Mouse (Mus musculus): ENCODE data around the gene Gtpbp2. TPM values are rescaled to one million over a fixed set of nuclear protein-coding genes. Genes with fewer than 3 reads are reported as not detected.

Gtpbp2 gene
- 161 and 187 TPM in 2 replicates for polyA plus RNA-seq (2012; rRNA removed)

DNA sequence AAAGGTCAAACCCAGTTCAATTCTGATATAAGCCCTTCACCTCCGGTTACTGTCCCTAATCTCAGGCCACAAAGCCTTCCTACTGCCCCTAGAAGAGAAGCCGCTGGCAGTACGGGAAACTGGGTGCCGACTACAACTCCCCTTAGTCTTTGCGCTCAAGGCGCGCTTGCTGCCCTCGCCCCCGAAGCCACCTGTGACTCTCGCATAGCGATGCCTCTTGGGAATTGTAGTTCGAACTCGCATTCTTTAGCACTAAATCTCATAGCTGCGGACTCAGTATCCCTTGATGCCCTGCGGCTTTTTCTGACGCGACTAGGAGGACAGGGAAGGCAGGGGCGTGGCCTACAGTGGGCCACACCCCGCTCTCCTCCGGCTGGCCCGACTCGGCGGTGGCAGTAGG, at the start of gene Gtpbp2:
Gtpbp2 (plus strand) TSS at position 347 of the 400 bp plus-strand sequence.
- Histone ChIP-seq H3K4me3 (ENCODE audit: insufficient read depth, low read length) (peak within 1 kb of the TSS; percentile 46), H3K4me1 (ENCODE audit: control insufficient read depth, insufficient read depth, low read length) (peaks cover 2% of the 10 kb centered on the region; the same call in 1 of the 2 replicates), H3K27ac (ENCODE audit: insufficient read depth, low read length) (peak within 1 kb of the TSS; percentile 79)
- TF ChIP-seq CTCF (IDR thresholded peaks at IDR 0.05; ENCODE audit: extremely low read depth, insufficient read depth, low read length): no peak
- peak; percentile 95 for TF ChIP-seq POLR2A (IDR thresholded peaks at IDR 0.05; ENCODE audit: extremely low read depth, insufficient read depth, low read length)

DNA sequence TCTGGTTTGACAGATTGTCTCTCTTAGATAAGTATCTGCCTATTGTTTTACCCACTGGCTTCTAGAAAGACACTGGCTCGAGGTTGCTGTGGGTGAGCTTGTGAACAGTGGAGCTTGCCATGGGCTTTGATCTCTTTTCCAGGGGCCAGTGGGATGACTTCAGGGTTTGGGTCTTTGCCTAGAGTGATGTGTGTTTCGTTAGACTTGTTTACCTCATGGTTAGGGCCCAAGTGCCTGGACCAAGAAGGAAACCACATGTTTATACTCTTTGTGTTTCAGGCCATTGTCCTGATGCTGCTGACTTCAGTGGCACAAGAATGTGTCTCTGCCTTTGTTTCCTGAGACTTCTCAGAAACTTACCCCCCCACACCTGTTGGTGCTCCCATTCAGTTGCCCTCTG, 45.3 kb upstream of the Gtpbp2 start:
- Histone ChIP-seq H3K27ac (ENCODE audit: insufficient read depth, low read length) (no peak overlapping the region), H3K4me3 (ENCODE audit: insufficient read depth, low read length) (no peak overlapping the region), H3K4me1 (ENCODE audit: control insufficient read depth, insufficient read depth, low read length) (peaks cover 8% of the 10 kb centered on the region)
- no peak for TF ChIP-seq POLR2A (IDR thresholded peaks at IDR 0.05; ENCODE audit: extremely low read depth, insufficient read depth, low read length)
- TF ChIP-seq CTCF (IDR thresholded peaks at IDR 0.05; ENCODE audit: extremely low read depth, insufficient read depth, low read length): no peak

DNA sequence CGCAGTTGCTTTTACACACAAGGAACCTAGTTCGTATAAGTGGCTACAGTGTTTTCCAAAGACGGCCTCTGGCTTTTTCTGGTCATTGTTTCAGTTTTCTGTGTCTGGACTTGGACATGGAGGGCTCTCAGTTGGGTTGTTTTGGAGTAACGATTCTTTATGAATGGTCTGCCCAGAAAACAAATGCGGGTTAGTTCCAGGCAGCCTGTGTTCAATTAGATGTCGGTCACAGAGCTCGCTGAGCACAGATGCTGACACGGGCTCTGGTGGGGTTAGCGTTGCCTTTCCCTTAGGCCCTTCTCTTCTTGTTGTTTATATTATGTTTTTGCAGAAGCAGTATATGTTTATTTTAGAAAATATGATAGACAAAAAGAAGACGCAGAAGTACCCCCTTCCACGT, 44.7 kb upstream of the Gtpbp2 start:
- TF ChIP-seq CTCF (IDR thresholded peaks at IDR 0.05; ENCODE audit: extremely low read depth, insufficient read depth, low read length): no peak
- no peak for TF ChIP-seq POLR2A (IDR thresholded peaks at IDR 0.05; ENCODE audit: extremely low read depth, insufficient read depth, low read length)
- H3K27ac ChIP-seq (ENCODE audit: insufficient read depth, low read length): no peak overlapping the region
- peaks cover 8% of the 10 kb centered on the region for H3K4me1 ChIP-seq (ENCODE audit: control insufficient read depth, insufficient read depth, low read length)
- H3K4me3 ChIP-seq (ENCODE audit: insufficient read depth, low read length): no peak overlapping the region

DNA sequence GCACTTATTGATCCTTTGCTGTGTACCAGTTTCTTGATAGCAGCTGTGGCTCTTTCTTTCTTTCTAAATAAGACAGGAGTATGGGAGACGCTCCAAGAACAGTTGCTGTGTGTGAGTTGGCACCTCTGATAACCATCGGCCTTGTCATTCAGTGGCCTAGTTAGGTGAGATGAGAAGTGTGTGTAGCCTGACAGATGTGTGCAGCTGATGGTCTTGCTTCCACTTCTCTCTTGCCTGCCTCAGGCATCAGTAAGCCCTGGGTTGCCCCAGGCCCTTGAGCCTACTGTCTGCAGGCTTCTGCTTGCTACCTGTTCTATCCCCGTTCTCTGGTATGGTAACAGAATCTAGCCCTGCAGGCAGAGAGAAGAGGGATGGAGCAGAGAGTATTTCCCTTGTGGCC, 44.0 kb upstream of the Gtpbp2 start:
- TF ChIP-seq CTCF (IDR thresholded peaks at IDR 0.05; ENCODE audit: extremely low read depth, insufficient read depth, low read length) (no peak), POLR2A (IDR thresholded peaks at IDR 0.05; ENCODE audit: extremely low read depth, insufficient read depth, low read length) (no peak)
- Histone ChIP-seq H3K4me3 (ENCODE audit: insufficient read depth, low read length) (no peak overlapping the region), H3K4me1 (ENCODE audit: control insufficient read depth, insufficient read depth, low read length) (peaks cover 8% of the 10 kb centered on the region), H3K27ac (ENCODE audit: insufficient read depth, low read length) (no peak overlapping the region)

DNA sequence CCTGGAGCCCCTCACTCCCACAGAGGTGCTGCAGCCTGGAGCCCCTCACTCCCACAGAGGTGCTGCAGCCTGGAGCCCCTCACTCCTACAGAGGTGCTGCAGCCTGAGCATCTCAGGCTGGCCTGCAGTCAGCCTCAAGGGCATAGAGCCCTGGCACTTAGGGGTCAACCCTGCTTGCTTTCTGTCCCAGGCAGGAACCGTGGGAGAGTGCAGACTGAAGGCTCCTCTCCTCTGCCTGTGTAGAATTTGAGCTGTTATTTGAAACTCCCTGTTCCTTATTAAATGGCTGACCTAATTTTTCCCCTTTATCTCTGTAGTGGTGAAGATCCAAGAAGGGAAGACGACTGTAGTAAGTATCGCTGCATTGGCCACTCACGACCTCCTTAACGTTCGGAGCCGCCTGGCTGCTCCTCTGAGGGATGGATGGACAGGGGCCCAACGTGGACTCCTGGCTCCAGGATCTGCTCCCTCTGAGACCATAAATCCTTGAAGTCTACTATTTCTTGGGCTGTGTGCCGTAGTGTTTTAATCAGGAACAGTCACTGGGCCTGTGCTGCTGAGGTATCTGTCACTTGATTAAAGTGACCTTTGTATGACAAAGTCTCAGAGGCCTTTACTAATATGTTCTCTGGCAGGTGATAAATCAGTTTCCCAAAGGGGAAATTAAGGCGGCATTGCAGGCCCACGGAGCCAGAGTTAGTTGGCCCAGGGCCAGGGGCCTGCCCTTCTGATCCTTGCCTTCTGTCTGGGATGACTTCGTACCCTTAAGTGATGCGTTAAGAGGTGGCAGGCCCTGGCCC, 43.0 kb upstream of the Gtpbp2 start:
- Histone ChIP-seq H3K4me1 (ENCODE audit: control insufficient read depth, insufficient read depth, low read length) (peaks cover 8% of the 10 kb centered on the region), H3K27ac (ENCODE audit: insufficient read depth, low read length) (no peak overlapping the region), H3K4me3 (ENCODE audit: insufficient read depth, low read length) (no peak overlapping the region)
- TF ChIP-seq CTCF (IDR thresholded peaks at IDR 0.05; ENCODE audit: extremely low read depth, insufficient read depth, low read length): no peak
- TF ChIP-seq POLR2A (IDR thresholded peaks at IDR 0.05; ENCODE audit: extremely low read depth, insufficient read depth, low read length): no peak

DNA sequence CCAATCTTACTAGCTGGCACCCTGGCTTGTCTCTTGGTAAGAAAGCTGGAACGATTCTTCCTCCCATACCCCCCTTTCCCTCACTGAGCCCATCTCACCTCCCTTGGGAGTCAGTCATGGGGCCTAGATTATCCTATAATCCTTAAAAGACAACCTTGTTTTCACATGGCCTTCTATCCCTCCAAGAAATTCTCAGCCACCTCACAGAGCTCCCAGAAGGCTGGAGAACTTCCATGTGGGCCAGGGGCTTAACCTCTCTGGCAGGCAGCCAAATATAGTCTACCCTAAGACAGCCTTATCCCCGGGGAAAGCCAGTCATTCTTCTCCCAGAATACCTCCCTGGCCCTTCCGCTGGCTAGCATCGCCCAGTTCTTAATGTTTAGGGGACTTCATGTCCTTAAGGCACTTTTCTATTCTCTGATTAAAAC, 42.4 kb upstream of the Gtpbp2 start:
- TF ChIP-seq POLR2A (IDR thresholded peaks at IDR 0.05; ENCODE audit: extremely low read depth, insufficient read depth, low read length): no peak
- no peak overlapping the region for H3K27ac ChIP-seq (ENCODE audit: insufficient read depth, low read length)
- H3K4me1 ChIP-seq (ENCODE audit: control insufficient read depth, insufficient read depth, low read length): peaks cover 8% of the 10 kb centered on the region
- H3K4me3 ChIP-seq (ENCODE audit: insufficient read depth, low read length): no peak overlapping the region

DNA sequence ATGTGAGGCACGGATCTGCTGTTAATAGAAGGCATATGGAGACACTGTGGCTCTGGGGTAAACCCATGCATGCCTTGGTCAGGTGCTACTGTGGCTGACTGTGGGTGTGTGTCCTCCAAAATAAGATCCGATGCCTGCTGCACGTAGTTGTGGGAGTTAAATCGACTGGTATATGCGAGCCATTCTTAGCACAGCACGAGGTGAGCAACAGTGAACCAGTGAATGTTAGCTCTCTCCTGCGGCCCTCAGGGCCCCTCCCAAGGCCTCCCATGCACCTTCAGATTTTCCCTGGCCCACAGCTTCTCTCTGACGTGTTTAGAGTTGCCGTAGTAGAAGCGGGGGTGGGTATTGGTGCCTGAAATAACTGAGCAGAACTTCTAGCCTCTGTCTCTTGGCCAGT, 41.2 kb upstream of the Gtpbp2 start:
- TF ChIP-seq CTCF (IDR thresholded peaks at IDR 0.05; ENCODE audit: extremely low read depth, insufficient read depth, low read length) (no peak), POLR2A (IDR thresholded peaks at IDR 0.05; ENCODE audit: extremely low read depth, insufficient read depth, low read length) (no peak)
- Histone ChIP-seq H3K4me3 (ENCODE audit: insufficient read depth, low read length) (no peak overlapping the region), H3K4me1 (ENCODE audit: control insufficient read depth, insufficient read depth, low read length) (peaks cover 8% of the 10 kb centered on the region), H3K27ac (ENCODE audit: insufficient read depth, low read length) (no peak overlapping the region)

DNA sequence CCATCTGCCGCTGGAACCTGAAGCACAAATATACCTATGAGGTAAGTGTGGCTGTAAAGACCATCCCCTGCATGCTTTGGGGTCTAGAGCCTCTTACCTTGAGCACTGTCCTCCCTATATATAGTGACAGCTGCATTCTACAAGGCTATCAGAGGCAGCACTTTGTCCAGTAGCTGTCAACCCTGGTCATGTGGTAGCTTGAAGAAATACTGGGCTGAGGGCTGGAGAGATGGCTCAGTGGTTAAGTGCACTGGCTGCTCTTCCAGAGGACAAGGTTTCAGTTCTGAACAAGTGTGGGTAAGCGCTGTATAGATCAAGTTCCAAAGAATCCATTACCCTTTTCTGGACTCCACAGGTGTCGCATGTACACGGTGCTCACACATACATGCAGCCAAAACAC, 38.0 kb upstream of the Gtpbp2 start:
- TF ChIP-seq POLR2A (IDR thresholded peaks at IDR 0.05; ENCODE audit: extremely low read depth, insufficient read depth, low read length) (no peak), CTCF (IDR thresholded peaks at IDR 0.05; ENCODE audit: extremely low read depth, insufficient read depth, low read length) (no peak)
- Histone ChIP-seq H3K27ac (ENCODE audit: insufficient read depth, low read length) (no peak overlapping the region), H3K4me3 (ENCODE audit: insufficient read depth, low read length) (no peak overlapping the region), H3K4me1 (ENCODE audit: control insufficient read depth, insufficient read depth, low read length) (peaks cover 7% of the 10 kb centered on the region)

DNA sequence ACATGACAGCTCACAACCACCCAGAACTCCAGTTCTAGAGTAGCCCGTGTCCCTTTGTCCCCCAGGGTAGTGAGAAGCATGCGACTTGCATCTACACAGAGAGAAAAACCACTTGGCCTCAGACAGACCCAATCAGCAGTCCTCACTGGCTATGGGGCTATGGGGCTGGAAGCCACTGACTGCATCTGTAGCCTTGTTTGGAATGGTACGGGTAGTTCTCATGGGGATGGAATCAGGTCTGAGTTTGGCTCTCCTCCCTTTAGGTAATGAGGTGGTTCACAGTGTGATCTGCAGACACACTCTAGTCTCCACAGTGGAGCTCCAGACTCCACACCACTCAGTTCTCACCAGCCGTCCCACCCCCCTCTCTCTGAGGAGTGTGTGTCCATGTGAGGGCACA, 37.5 kb upstream of the Gtpbp2 start:
- Histone ChIP-seq H3K4me1 (ENCODE audit: control insufficient read depth, insufficient read depth, low read length) (peaks cover 7% of the 10 kb centered on the region), H3K4me3 (ENCODE audit: insufficient read depth, low read length) (no peak overlapping the region), H3K27ac (ENCODE audit: insufficient read depth, low read length) (no peak overlapping the region)
- TF ChIP-seq POLR2A (IDR thresholded peaks at IDR 0.05; ENCODE audit: extremely low read depth, insufficient read depth, low read length): no peak
- TF ChIP-seq CTCF (IDR thresholded peaks at IDR 0.05; ENCODE audit: extremely low read depth, insufficient read depth, low read length): no peak

DNA sequence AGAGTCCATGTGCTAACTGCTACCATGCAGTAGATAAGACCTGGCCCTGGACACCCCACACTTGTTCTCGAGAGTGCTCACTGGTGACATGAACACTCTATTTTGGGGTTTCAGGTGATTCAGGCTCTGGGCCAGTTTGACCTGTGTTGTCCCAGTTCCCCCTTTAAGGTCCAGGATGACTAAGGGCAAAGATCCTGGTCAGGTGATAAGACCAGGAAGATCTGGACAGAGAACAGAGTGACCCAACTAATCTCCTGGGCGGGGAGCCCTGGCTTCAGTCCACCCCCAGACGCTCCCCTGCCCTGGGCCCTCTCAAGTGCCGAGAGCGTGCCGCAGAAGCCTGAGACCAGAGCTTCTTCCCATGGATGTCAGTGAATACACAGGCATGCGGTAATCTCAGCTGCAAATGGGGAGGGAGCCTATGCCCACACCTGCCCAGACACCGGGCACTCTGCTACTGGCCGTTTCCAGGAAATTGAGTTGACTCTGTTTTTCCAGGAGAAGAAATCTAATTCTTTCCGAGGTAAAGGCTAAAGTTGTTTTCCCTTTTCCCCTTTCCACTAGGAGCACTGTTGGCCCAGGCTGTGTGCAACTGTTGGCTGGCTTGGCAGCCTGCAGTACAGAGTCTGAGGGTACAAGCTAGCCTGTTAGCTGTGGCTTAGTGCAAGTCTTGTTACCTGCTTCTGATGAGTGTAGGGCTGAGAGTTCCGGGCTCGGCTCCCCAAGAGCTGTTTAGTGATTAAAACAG, 36.7 kb upstream of the Gtpbp2 start:
- TF ChIP-seq CTCF (IDR thresholded peaks at IDR 0.05; ENCODE audit: extremely low read depth, insufficient read depth, low read length) (no peak), POLR2A (IDR thresholded peaks at IDR 0.05; ENCODE audit: extremely low read depth, insufficient read depth, low read length) (no peak)
- H3K4me3 ChIP-seq (ENCODE audit: insufficient read depth, low read length): no peak overlapping the region
- peaks cover 7% of the 10 kb centered on the region for H3K4me1 ChIP-seq (ENCODE audit: control insufficient read depth, insufficient read depth, low read length)
- no peak overlapping the region for H3K27ac ChIP-seq (ENCODE audit: insufficient read depth, low read length)
